21 mouse cellular contexts compared by ENCODE assay signal in the genomic region with DNA sequence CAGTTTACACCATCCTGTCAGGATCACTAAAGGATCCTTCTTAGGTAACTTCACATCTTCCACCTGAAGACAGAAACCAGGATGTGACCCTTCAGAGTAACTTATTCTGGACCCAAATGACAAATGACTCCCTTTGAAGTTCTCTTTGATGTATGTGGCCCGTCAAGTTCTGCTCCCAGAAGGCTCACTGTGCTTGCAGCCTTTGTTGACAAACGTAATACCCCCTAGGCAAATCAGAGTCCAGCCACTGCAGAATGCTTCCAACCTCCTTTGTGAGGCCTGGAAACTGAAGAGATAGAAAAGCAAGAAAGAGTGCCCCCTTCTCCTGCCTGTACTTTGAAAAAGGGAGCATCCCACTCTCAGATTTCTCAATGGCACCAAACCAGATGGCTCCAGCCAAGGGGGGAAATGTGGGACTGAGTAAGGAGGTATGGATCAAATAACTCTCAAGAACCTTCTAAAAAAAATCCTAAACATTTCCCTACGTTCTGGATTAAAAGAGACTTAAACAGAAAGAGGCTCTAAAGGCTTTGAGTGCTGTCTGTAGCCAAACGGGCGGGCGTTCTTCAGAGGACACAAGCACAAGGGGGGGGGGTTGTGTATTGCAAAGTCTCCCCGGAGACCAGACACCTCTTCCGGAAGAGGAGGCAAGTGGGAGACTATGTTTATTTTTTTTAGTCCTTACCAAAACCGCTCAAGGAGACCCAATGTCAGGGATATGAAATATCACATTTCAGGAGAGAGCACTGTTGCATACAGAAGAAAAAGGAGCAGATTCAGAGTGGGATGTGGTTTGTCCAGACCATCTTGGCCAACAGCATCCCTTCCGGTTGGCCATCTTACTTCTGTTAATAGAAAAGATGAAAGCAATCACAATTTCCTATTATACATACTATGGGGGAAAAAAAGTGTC. TPM values are rescaled to one million over a fixed set of nuclear protein-coding genes. Genes with fewer than 3 reads are reported as not detected.
DNase-seq lines count a peak whose midpoint lies in the region; ATAC-seq and TF ChIP-seq lines count a peak whose summit lies in the region.
"Had no signal": no experiment of that assay in that cellular context is flagged by ENCODE, and none has a peak within 500 bp of the region (broad histone marks: within the 10 kb centered on the region; RNA-seq: fewer than 3 reads in every experiment).

No protein-coding gene starts in this region.

- WGBS in intestine, embryonic 16.5 days, result 42% methylated on average over 10 of the region's 10 CpGs
- WGBS in intestine, postnatal 0 days, result 39% methylated on average over 10 of the region's 10 CpGs
- 46% methylated on average over 10 of the region's 10 CpGs for WGBS in midbrain, embryonic 15.5 days
- 55% methylated on average over 10 of the region's 10 CpGs for WGBS in midbrain, embryonic 16.5 days
- 32% methylated on average over 10 of the region's 10 CpGs for WGBS in embryonic facial prominence, embryonic 11.5 days
- WGBS in stomach, embryonic 16.5 days, result 29% methylated on average over 10 of the region's 10 CpGs
- 51% methylated on average over 10 of the region's 10 CpGs for WGBS in liver, embryonic 12.5 days (ENCODE audit: insufficient replicate concordance)

- no peaks in the 10 kb centered on the region; the same call in 1 of the 2 replicates for H3K9me3 ChIP-seq in intestine, embryonic 16.5 days (ENCODE audit: control insufficient read depth, low read length)
- no peaks in the 10 kb centered on the region for H3K9me3 ChIP-seq in intestine, postnatal 0 days (ENCODE audit: control insufficient read depth)
- H3K9me3 ChIP-seq in midbrain, embryonic 15.5 days, result no peaks in the 10 kb centered on the region
- no peaks in the 10 kb centered on the region for H3K9me3 ChIP-seq in midbrain, embryonic 16.5 days (replicated peaks; ENCODE audit: control insufficient read depth, low read length, poor library complexity, severe bottlenecking)
- H3K9me3 ChIP-seq in embryonic facial prominence, embryonic 11.5 days (replicated peaks; ENCODE audit: control insufficient read depth, low read length), result no peaks in the 10 kb centered on the region
- H3K9me3 ChIP-seq in stomach, embryonic 16.5 days (replicated peaks; ENCODE audit: control insufficient read depth, low read length), result no peaks in the 10 kb centered on the region
- H3K9me3 ChIP-seq in liver, embryonic 12.5 days (replicated peaks), result no peaks in the 10 kb centered on the region
- H3K9me3 ChIP-seq: liver, embryonic 15.5 days had no signal

- no peak overlapping the region for H3K4me2 ChIP-seq in intestine, embryonic 16.5 days (ENCODE audit: low read depth, low read length)
- no peak overlapping the region for H3K4me2 ChIP-seq in intestine, postnatal 0 days (replicated peaks; ENCODE audit: low read depth)
- no peak overlapping the region for H3K4me2 ChIP-seq in midbrain, embryonic 15.5 days
- H3K4me2 ChIP-seq in midbrain, embryonic 16.5 days (ENCODE audit: low read length), result no peak overlapping the region
- no peak overlapping the region for H3K4me2 ChIP-seq in embryonic facial prominence, embryonic 11.5 days (ENCODE audit: low read depth, low read length)
- H3K4me2 ChIP-seq in stomach, embryonic 16.5 days (ENCODE audit: low read depth, low read length), result no peak overlapping the region
- no peak overlapping the region for H3K4me2 ChIP-seq in liver, embryonic 12.5 days
- H3K4me2 ChIP-seq: heart, embryonic 11.5 days; liver, embryonic 15.5 days had no signal

- TF ChIP-seq CTCF in intestine, postnatal 0 days (IDR thresholded peaks at IDR 0.05; ENCODE audit: low read depth), result no peak

- H3K4me3 ChIP-seq in intestine, embryonic 16.5 days (ENCODE audit: low read length), result no peak overlapping the region
- H3K4me3 ChIP-seq in intestine, postnatal 0 days (ENCODE audit: low read depth, low read length), result no peak overlapping the region
- H3K4me3 ChIP-seq in midbrain, embryonic 15.5 days, result no peak overlapping the region
- no peak overlapping the region for H3K4me3 ChIP-seq in midbrain, embryonic 16.5 days (ENCODE audit: low read depth, low read length)
- no peak overlapping the region for H3K4me3 ChIP-seq in embryonic facial prominence, embryonic 11.5 days (ENCODE audit: low read depth, low read length)
- H3K4me3 ChIP-seq in stomach, embryonic 16.5 days (replicated peaks; ENCODE audit: low read length), result no peak overlapping the region
- H3K4me3 ChIP-seq in liver, embryonic 12.5 days, result no peak overlapping the region
- H3K4me3 ChIP-seq: erythroblast, embryonic 14.5 days; liver, embryonic 15.5 days; myocyte had no signal

- no peaks in the 10 kb centered on the region for H3K36me3 ChIP-seq in intestine, embryonic 16.5 days (ENCODE audit: control insufficient read depth, insufficient read depth, low read length)
- no peaks in the 10 kb centered on the region for H3K36me3 ChIP-seq in intestine, postnatal 0 days (ENCODE audit: control insufficient read depth, insufficient read depth)
- H3K36me3 ChIP-seq in midbrain, embryonic 15.5 days (replicated peaks), result no peaks in the 10 kb centered on the region
- no peaks in the 10 kb centered on the region for H3K36me3 ChIP-seq in midbrain, embryonic 16.5 days (ENCODE audit: control insufficient read depth, insufficient read depth, low read length)
- no peaks in the 10 kb centered on the region for H3K36me3 ChIP-seq in embryonic facial prominence, embryonic 11.5 days (replicated peaks; ENCODE audit: control insufficient read depth, insufficient read depth, low read depth, low read length)
- H3K36me3 ChIP-seq in stomach, embryonic 16.5 days (ENCODE audit: control insufficient read depth, insufficient read depth, low read length), result no peaks in the 10 kb centered on the region
- no peaks in the 10 kb centered on the region for H3K36me3 ChIP-seq in liver, embryonic 12.5 days
- H3K36me3 ChIP-seq: liver, embryonic 15.5 days had no signal

- no peak for ATAC-seq in intestine, embryonic 16.5 days
- ATAC-seq in intestine, postnatal 0 days, result no peak
- ATAC-seq in midbrain, embryonic 15.5 days (replicated peaks), result no peak
- no peak for ATAC-seq in midbrain, embryonic 16.5 days
- no peak for ATAC-seq in embryonic facial prominence, embryonic 11.5 days (replicated peaks; ENCODE audit: insufficient number of reproducible peaks, low FRiP score, low TSS enrichment, low read depth)
- no peak for ATAC-seq in stomach, embryonic 16.5 days (ENCODE audit: insufficient read depth, low FRiP score)
- no peak for ATAC-seq in liver, embryonic 12.5 days
- ATAC-seq: forebrain, embryonic 14.5 days had no signal

- H3K9ac ChIP-seq in intestine, embryonic 16.5 days (ENCODE audit: low read depth, low read length), result no peak overlapping the region
- H3K9ac ChIP-seq in intestine, postnatal 0 days (ENCODE audit: low read depth, low read length), result no peak overlapping the region
- no peak overlapping the region for H3K9ac ChIP-seq in midbrain, embryonic 15.5 days
- no peak overlapping the region for H3K9ac ChIP-seq in midbrain, embryonic 16.5 days (ENCODE audit: low read depth, low read length)
- H3K9ac ChIP-seq in embryonic facial prominence, embryonic 11.5 days (replicated peaks; ENCODE audit: low read length), result no peak overlapping the region
- H3K9ac ChIP-seq in stomach, embryonic 16.5 days (ENCODE audit: low read length), result no peak overlapping the region
- no peak overlapping the region for H3K9ac ChIP-seq in liver, embryonic 12.5 days
- H3K9ac ChIP-seq: liver, embryonic 15.5 days had no signal

- peak; percentile 50 for DNase-seq in embryonic facial prominence, embryonic 11.5 days (ENCODE audit: low spot score)
- DNase-seq: adrenal gland, adult 8-10 months; B cell, adult 2 months; cerebellum, adult 11-12 months; cerebellum, postnatal 36 days; kidney, adult 11 months; lung, postnatal 10 days; thymus, adult 2 months had no signal

- H3K4me1 ChIP-seq in intestine, embryonic 16.5 days (ENCODE audit: control insufficient read depth, insufficient read depth, low read length), result peaks cover 13% of the 10 kb centered on the region; the same call in 1 of the 2 replicates
- H3K4me1 ChIP-seq in intestine, postnatal 0 days (replicated peaks; ENCODE audit: control insufficient read depth, insufficient read depth, low read length), result no peaks in the 10 kb centered on the region
- peaks cover 22% of the 10 kb centered on the region for H3K4me1 ChIP-seq in midbrain, embryonic 15.5 days
- peaks cover 15% of the 10 kb centered on the region; the same call in 1 of the 2 replicates for H3K4me1 ChIP-seq in midbrain, embryonic 16.5 days (ENCODE audit: control insufficient read depth, insufficient read depth, low read length)
- H3K4me1 ChIP-seq in embryonic facial prominence, embryonic 11.5 days (ENCODE audit: control insufficient read depth, insufficient read depth, low read length), result no peaks in the 10 kb centered on the region
- H3K4me1 ChIP-seq in stomach, embryonic 16.5 days (ENCODE audit: control insufficient read depth, insufficient read depth, low read length), result peaks cover 26% of the 10 kb centered on the region
- H3K4me1 ChIP-seq in liver, embryonic 12.5 days, result 0 out of 2 replicates have a peak, but pooled peaks cover 3% of the 10 kb centered on the region
- H3K4me1 ChIP-seq: liver, embryonic 15.5 days had no signal

- peak overlapping the region; percentile 33; the same call in 1 of the 2 replicates for H3K27ac ChIP-seq in intestine, embryonic 16.5 days (ENCODE audit: low read length)
- no peak overlapping the region for H3K27ac ChIP-seq in intestine, postnatal 0 days (ENCODE audit: low read depth, low read length)
- peak overlapping the region; percentile 17; the same call in 1 of the 2 replicates for H3K27ac ChIP-seq in midbrain, embryonic 15.5 days
- no peak overlapping the region for H3K27ac ChIP-seq in midbrain, embryonic 16.5 days (ENCODE audit: low read length)
- H3K27ac ChIP-seq in embryonic facial prominence, embryonic 11.5 days (replicated peaks; ENCODE audit: low read depth, low read length), result no peak overlapping the region
- H3K27ac ChIP-seq in stomach, embryonic 16.5 days (ENCODE audit: low read length), result peak overlapping the region; percentile 9; the same call in 1 of the 2 replicates
- H3K27ac ChIP-seq in liver, embryonic 12.5 days, result no peak overlapping the region
- H3K27ac ChIP-seq: liver, embryonic 15.5 days had no signal

- no peaks in the 10 kb centered on the region for H3K27me3 ChIP-seq in intestine, embryonic 16.5 days (replicated peaks; ENCODE audit: control insufficient read depth, insufficient read depth, low read length)
- no peaks in the 10 kb centered on the region for H3K27me3 ChIP-seq in intestine, postnatal 0 days (replicated peaks; ENCODE audit: control insufficient read depth, insufficient read depth, low read length)
- no peaks in the 10 kb centered on the region for H3K27me3 ChIP-seq in midbrain, embryonic 15.5 days (replicated peaks)
- no peaks in the 10 kb centered on the region for H3K27me3 ChIP-seq in midbrain, embryonic 16.5 days (ENCODE audit: control insufficient read depth, insufficient read depth, low read depth, low read length)
- H3K27me3 ChIP-seq in embryonic facial prominence, embryonic 11.5 days (ENCODE audit: control insufficient read depth, insufficient read depth, low read length), result no peaks in the 10 kb centered on the region
- no peaks in the 10 kb centered on the region for H3K27me3 ChIP-seq in stomach, embryonic 16.5 days (ENCODE audit: control insufficient read depth, insufficient read depth, low read length)
- H3K27me3 ChIP-seq in liver, embryonic 12.5 days (replicated peaks), result no peaks in the 10 kb centered on the region; the same call in 1 of the 2 replicates
- H3K27me3 ChIP-seq: liver, embryonic 15.5 days had no signal

RNA-seq across cellular contexts. Expression of a gene that starts 18.9 kb away (rescaled TPM):
- polyA plus RNA-seq in intestine, embryonic 16.5 days (2015; fragmentation: Nextera tagmentation; extraction: Ambion mirVana), result 20.9 and 22.2 TPM in 2 replicates
- polyA plus RNA-seq in intestine, postnatal 0 days (2015; fragmentation: Nextera tagmentation; extraction: Ambion mirVana), result 23.0 and 25.2 TPM in 2 replicates
- polyA plus RNA-seq in midbrain, embryonic 15.5 days (2015; fragmentation: Nextera tagmentation; extraction: Ambion mirVana), result 49.0 and 57.0 TPM in 2 replicates
- polyA plus RNA-seq in midbrain, embryonic 16.5 days (2015; fragmentation: Nextera tagmentation; extraction: Ambion mirVana), result 50.3 and 50.9 TPM in 2 replicates
- polyA plus RNA-seq in embryonic facial prominence, embryonic 11.5 days (2014; fragmentation: Nextera tagmentation; extraction: Ambion mirVana), result 59.8 and 72.3 TPM in 2 replicates
- 21.5 and 23.2 TPM in 2 replicates for polyA plus RNA-seq in stomach, embryonic 16.5 days (2015; fragmentation: Nextera tagmentation; extraction: Ambion mirVana)
- polyA plus RNA-seq in liver, embryonic 12.5 days (2016; fragmentation: Nextera tagmentation; extraction: Ambion mirVana), result 3.3 and 4.1 TPM in 2 replicates
- polyA plus RNA-seq: erythroblast, embryonic 14.5 days had no signal

RNA-seq across cellular contexts. Expression of a gene that starts 34.2 kb away (rescaled TPM):
- not detected in 2 replicates for polyA plus RNA-seq in intestine, embryonic 16.5 days (2015; fragmentation: Nextera tagmentation; extraction: Ambion mirVana)
- not detected in 2 replicates for polyA plus RNA-seq in intestine, postnatal 0 days (2015; fragmentation: Nextera tagmentation; extraction: Ambion mirVana)
- not detected in 2 replicates for polyA plus RNA-seq in midbrain, embryonic 15.5 days (2015; fragmentation: Nextera tagmentation; extraction: Ambion mirVana)
- polyA plus RNA-seq in midbrain, embryonic 16.5 days (2015; fragmentation: Nextera tagmentation; extraction: Ambion mirVana), result not detected in 2 replicates
- not detected in 2 replicates for polyA plus RNA-seq in embryonic facial prominence, embryonic 11.5 days (2014; fragmentation: Nextera tagmentation; extraction: Ambion mirVana)
- polyA plus RNA-seq in stomach, embryonic 16.5 days (2015; fragmentation: Nextera tagmentation; extraction: Ambion mirVana), result not detected in 2 replicates
- polyA plus RNA-seq in liver, embryonic 12.5 days (2016; fragmentation: Nextera tagmentation; extraction: Ambion mirVana), result not detected in 2 replicates
- polyA plus RNA-seq: erythroblast, embryonic 14.5 days; forebrain, embryonic 14.5 days; gonadal fat pad, adult 2 months; heart, embryonic 11.5 days; limb, embryonic 11.5 days; liver, embryonic 15.5 days; myocyte; thymus, adult 2 months had no signal

Comparison
In these comparisons a context has a peak if more than half of its experiments do, and no peak if none do; other contexts are left out.
1. H3K27ac ChIP-seq: peak in intestine, embryonic 16.5 days (single experiment), midbrain, embryonic 15.5 days (single experiment) and stomach, embryonic 16.5 days (single experiment); none in intestine, postnatal 0 days (single experiment), midbrain, embryonic 16.5 days (single experiment), embryonic facial prominence, embryonic 11.5 days (single experiment) and liver, embryonic 12.5 days (single experiment).